Mouse (Mus musculus) liver, adult 2 months (tissue): Measurements from ENCODE around the gene Os9. TPM values are rescaled to one million over a fixed set of nuclear protein-coding genes. Genes with fewer than 3 reads are reported as not detected.
A peak's percentile ranks its signal among the peaks of the same experiment; 100 is the strongest.

ENCODE experiments used
- DNase-seq: peaks from one replicate; pipeline ENCODE4 v3.0.0-alpha.2; 2011; ENCODE audit warnings: low read depth, low spot score; ENCODE audit errors: extremely low read depth
- H3K27ac ChIP-seq: fragments of 200-500 bp; replicated peaks from 2 replicates; pipeline ENCODE4 v1.5.1; 2012; ENCODE audit warnings: low read depth, mild to moderate bottlenecking, control low read depth, inconsistent platforms, low read length; ENCODE audit not compliant: insufficient read depth
- H3K27me3 ChIP-seq: fragments of 200-500 bp; 2 replicates; pipeline ENCODE4 v1.6.1; 2012; ENCODE audit warnings: mild to moderate bottlenecking, moderate library complexity, low read length, inconsistent platforms; ENCODE audit not compliant: control insufficient read depth, insufficient read depth
- H3K36me3 ChIP-seq: fragments of 200-500 bp; 2 replicates; pipeline ENCODE4 v1.6.1; 2012; ENCODE audit warnings: low read length, inconsistent platforms; ENCODE audit not compliant: control insufficient read depth, insufficient read depth
- H3K4me1 ChIP-seq: fragments of 200-500 bp; 2 replicates; pipeline ENCODE4 v1.6.1; 2011; ENCODE audit warnings: low read length; ENCODE audit not compliant: control insufficient read depth, insufficient read depth
- H3K4me3 ChIP-seq: fragments of 200-500 bp; 2 replicates; pipeline ENCODE4 v1.5.1; 2011; ENCODE audit warnings: low read depth, mild to moderate bottlenecking, control low read depth, low read length, moderate library complexity; ENCODE audit not compliant: insufficient read depth
- H3K79me2 ChIP-seq: fragments of 200-500 bp; 2 replicates; pipeline ENCODE4 v1.6.1; 2012; ENCODE audit warnings: inconsistent platforms, mild to moderate bottlenecking, low read length, moderate library complexity; ENCODE audit not compliant: control insufficient read depth, insufficient read depth
- H3K9ac ChIP-seq: fragments of 200-500 bp; 2 replicates; pipeline ENCODE4 v1.6.1; 2012; ENCODE audit warnings: low read depth, mild to moderate bottlenecking, control low read depth, inconsistent platforms, low read length
- CTCF ChIP-seq: fragments of 200-500 bp; IDR thresholded peaks from 2 replicates; pipeline ENCODE4 v1.5.1; 2011; ENCODE audit warnings: low read depth, low read length, control low read depth
- POLR2A ChIP-seq: fragments of 200-500 bp; IDR thresholded peaks from 2 replicates; pipeline ENCODE4 v1.6.1; 2011; ENCODE audit warnings: low read length, control low read depth; ENCODE audit not compliant: insufficient read depth; ENCODE audit errors: extremely low read depth
- WGBS: fragments of 180-500 bp; shearing (Covaris S2); methylation state at CpG from one replicate; pipeline ENCODE4 v1.1.7; 2018; 5-methylcytosine and 5-hydroxymethylcytosine counted together
- polyA plus RNA-seq: library from polyadenylated mRNA; depleted of rRNA; stranded (reverse); fragments of >200 nt; gene quantifications from 2 replicates; pipeline ENCODE4 v1.2.3, GENCODE M21; 2012
- total RNA-seq: library from RNA; depleted of rRNA; stranded (reverse); fragments of >200 nt; gene quantifications from 2 replicates; pipeline ENCODE4 v1.2.3, GENCODE M21; 2014

Os9 gene
- total and polyA plus RNA-seq, 2 experiments: 130 TPM

DNA sequence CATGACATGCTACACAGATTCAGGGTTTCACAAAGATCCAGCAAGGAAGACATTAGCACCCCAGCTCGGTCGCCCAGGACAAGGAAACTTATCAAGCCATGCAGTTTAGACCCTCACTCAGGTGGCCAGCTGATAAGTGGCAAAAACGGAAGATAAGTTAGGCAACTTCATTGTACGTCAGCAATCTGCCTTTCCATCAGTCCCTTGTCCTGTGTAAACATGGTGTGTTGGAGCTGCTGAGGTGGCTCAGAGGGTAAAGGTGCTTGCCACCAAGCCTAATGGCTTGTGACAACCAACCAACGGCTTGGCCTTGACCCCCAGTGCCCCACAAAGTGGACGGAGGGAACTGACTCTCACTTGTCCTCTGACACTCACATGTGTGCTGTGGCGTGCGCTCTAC, 20.5 kb downstream of the Os9 start:
- no peak overlapping the region for H3K27ac ChIP-seq
- TF ChIP-seq CTCF: no peak
- TF ChIP-seq POLR2A: no peak
- H3K4me3 ChIP-seq: no peak overlapping the region
- no peak overlapping the region for H3K9ac ChIP-seq
- H3K27me3 ChIP-seq: no peaks in the 10 kb centered on the region
- 47% methylated on average over 8 of the region's 8 CpGs for WGBS
- no peaks in the 10 kb centered on the region for H3K79me2 ChIP-seq
- peak; percentile 68 for DNase-seq
- peaks cover 3% of the 10 kb centered on the region; the same call in 1 of the 2 replicates for H3K36me3 ChIP-seq
- peaks cover 3% of the 10 kb centered on the region; the same call in 1 of the 2 replicates for H3K4me1 ChIP-seq

DNA sequence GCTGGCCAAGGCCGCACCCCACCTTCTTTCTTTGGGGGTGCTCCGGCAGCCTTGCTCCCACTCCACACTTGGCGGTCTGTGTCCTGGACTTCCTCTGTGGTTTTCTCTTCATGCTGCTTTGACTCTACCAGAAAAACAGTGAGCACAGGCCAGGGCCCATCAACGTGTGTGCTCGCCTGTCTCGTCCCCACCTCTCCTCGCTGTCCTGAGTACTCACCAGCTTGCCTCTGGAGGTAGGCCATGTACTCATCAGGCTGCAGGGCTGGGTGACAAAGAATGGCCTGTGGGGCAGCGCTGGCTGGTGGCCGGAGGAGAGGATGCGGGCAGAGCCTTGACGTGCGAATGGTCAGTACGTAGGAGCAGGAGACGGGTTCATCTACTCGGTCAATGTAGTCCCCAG, 21.1 kb downstream of the Os9 start:
- Histone ChIP-seq H3K36me3 (peaks cover 3% of the 10 kb centered on the region; the same call in 1 of the 2 replicates), H3K9ac (no peak overlapping the region), H3K4me3 (no peak overlapping the region), H3K79me2 (no peaks in the 10 kb centered on the region), H3K27ac (no peak overlapping the region), H3K27me3 (no peaks in the 10 kb centered on the region), H3K4me1 (peaks cover 3% of the 10 kb centered on the region; the same call in 1 of the 2 replicates)
- 92% methylated on average over 15 of the region's 15 CpGs for whole genome bisulfite sequencing
- TF ChIP-seq CTCF (no peak), POLR2A (no peak)
- DNase-seq: no peak

DNA sequence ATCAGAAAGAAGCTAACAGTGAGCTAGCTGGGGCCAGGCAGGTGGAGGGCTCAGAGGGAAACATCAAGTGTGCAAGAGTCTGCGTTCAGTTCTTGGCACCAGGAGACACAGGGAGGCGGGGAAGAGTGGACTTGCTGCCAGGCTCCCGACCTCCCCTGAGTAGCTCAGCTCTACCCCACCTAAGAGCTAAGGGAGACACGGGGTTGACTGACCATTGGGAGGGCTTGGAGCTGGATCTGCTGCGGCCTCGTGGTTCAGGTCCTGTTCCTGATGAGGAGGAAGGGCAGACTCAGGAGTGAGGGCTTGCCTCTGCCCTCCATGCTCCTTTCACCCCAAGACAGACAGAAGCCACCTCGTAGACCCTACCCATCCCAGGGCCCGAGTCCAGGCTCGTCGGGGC, 21.7 kb downstream of the Os9 start:
- H3K36me3 ChIP-seq: peaks cover 3% of the 10 kb centered on the region; the same call in 1 of the 2 replicates

DNA sequence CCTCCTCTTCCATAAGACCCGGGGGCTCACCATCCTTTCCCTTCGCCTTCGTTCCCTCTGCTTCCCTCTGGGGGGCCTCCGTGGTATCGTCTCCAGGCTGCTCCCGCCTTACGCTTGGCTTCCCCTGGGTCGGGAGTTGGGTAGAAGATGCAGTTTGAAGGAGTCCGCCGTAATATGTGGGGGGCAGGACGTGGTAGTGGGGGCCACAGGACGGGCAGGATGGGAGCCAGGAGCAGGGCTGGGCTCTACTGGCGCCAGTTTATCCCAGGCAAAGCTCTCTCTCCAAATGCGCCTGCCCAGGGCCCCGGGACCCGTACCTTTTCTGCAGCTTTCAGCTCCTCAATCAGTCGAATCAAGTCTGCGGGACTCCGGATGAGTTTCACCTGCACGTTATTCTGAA, 22.4 kb downstream of the Os9 start:
- Histone ChIP-seq H3K36me3 (peaks cover 3% of the 10 kb centered on the region; the same call in 1 of the 2 replicates), H3K4me1 (peaks cover 6% of the 10 kb centered on the region; the same call in 1 of the 2 replicates), H3K9ac (no peak overlapping the region), H3K27ac (no peak overlapping the region), H3K4me3 (no peak overlapping the region), H3K27me3 (no peaks in the 10 kb centered on the region), H3K79me2 (no peaks in the 10 kb centered on the region)
- no peak for DNase-seq
- 94% methylated on average over 20 of the region's 20 CpGs for whole genome bisulfite sequencing
- TF ChIP-seq CTCF (no peak), POLR2A (no peak)

More for the DNA sequence above, 21.7 kb downstream of the Os9 start:
- Histone ChIP-seq H3K4me1 (peaks cover 6% of the 10 kb centered on the region; the same call in 1 of the 2 replicates), H3K9ac (no peak overlapping the region), H3K4me3 (no peak overlapping the region), H3K79me2 (no peaks in the 10 kb centered on the region), H3K27ac (no peak overlapping the region), H3K27me3 (no peaks in the 10 kb centered on the region)
- WGBS: 92% methylated on average over 10 of the region's 10 CpGs
- TF ChIP-seq POLR2A: no peak
- no peak for TF ChIP-seq CTCF
- DNase-seq: no peak

DNA sequence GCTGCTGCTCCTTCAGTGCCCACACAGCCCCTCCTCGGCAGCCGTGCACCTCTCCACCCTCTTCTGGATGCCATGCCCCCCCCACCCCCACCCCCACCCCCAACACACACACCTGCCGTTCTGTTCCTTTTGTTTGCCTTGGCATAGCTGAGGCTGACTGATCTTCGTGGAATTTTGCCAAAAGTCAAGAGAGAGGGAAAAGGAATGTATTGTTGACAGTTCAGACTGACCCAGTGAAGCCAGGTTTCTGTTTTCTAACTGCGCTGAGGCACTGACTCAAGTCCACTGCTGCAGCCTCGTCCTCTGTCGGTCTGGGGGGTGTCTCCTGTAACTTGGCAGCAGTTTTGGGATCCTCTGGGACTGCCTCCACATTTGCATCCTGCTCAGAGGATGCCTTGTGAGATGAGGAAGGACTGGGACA, 26.5 kb downstream of the Os9 start:
- H3K27me3 ChIP-seq: 0 out of 2 replicates have a peak, but pooled peaks cover 3% of the 10 kb centered on the region
- TF ChIP-seq CTCF (no peak), POLR2A (no peak)
- H3K4me1 ChIP-seq: peaks cover 9% of the 10 kb centered on the region
- no peak overlapping the region for H3K4me3 ChIP-seq
- H3K36me3 ChIP-seq: peaks cover 3% of the 10 kb centered on the region; the same call in 1 of the 2 replicates
- no peaks in the 10 kb centered on the region for H3K79me2 ChIP-seq
- 13% methylated on average over 7 of the region's 7 CpGs for WGBS
- H3K27ac ChIP-seq: no peak overlapping the region
- H3K9ac ChIP-seq: no peak overlapping the region
- DNase-seq: peak; percentile 71

DNA sequence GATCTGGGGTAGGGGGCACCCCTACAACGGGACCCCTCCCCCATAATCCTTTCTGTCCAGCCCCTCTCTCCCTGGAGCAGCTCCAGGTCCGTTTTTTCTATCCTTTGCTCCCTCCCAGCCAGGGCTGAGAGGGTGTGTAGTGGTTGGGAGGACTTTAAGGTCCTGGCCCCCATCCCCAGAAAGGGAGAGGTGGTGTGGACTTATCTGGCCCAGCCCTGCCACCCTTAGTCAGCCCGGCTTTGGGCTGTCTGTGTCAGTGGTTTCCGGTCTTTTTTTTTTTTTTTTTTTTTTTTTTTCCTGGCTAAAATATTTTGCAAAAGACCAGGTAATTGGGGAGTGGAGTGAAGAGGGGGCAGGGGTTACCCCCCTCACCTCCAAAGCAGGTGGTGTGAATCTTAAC, 28.2 kb downstream of the Os9 start:
- WGBS: 49% methylated on average over 4 of the region's 4 CpGs
- peaks cover 9% of the 10 kb centered on the region for H3K4me1 ChIP-seq
- H3K27ac ChIP-seq: no peak overlapping the region
- TF ChIP-seq CTCF: no peak
- TF ChIP-seq POLR2A: no peak
- no peak overlapping the region for H3K9ac ChIP-seq
- no peak for DNase-seq
- no peak overlapping the region for H3K4me3 ChIP-seq
- H3K27me3 ChIP-seq: 0 out of 2 replicates have a peak, but pooled peaks cover 3% of the 10 kb centered on the region
- peaks cover 1% of the 10 kb centered on the region; the same call in 1 of the 2 replicates for H3K36me3 ChIP-seq
- H3K79me2 ChIP-seq: no peaks in the 10 kb centered on the region
